Mouse (Mus musculus): ENCODE measurements around the gene Olfr267. TPM values are rescaled to one million over a fixed set of nuclear protein-coding genes. Genes with fewer than 3 reads are reported as not detected.

Olfr267 gene
- polyA plus RNA-seq, 1 experiment from 2014 or later, result not detected

Other genes with a start within 250 kb of the Olfr267 start
- gene Lpar1, start 233.8 kb downstream of the Olfr267 start, polyA plus RNA-seq (2015; fragmentation: Nextera tagmentation; extraction: Ambion mirVana), result 20.9 and 23.8 TPM in 2 replicates
- gene Ecpas, start 125.0 kb upstream of the Olfr267 start, polyA plus RNA-seq (2015; fragmentation: Nextera tagmentation; extraction: Ambion mirVana), result 33.2 and 38.6 TPM in 2 replicates
- gene Zkscan16, start 155.9 kb upstream of the Olfr267 start, polyA plus RNA-seq (2015; fragmentation: Nextera tagmentation; extraction: Ambion mirVana), result 3.0 and 3.3 TPM in 2 replicates
- 3.7 and 3.9 TPM in 2 replicates for gene Ptgr1, start 199.4 kb upstream of the Olfr267 start, polyA plus RNA-seq (2015; fragmentation: Nextera tagmentation; extraction: Ambion mirVana)
- 5.2 and 5.5 TPM in 2 replicates for gene Dnajc25, start 207.3 kb upstream of the Olfr267 start, polyA plus RNA-seq (2015; fragmentation: Nextera tagmentation; extraction: Ambion mirVana)
- 6.4 and 7.6 TPM in 2 replicates for gene Gm20503, start 215.5 kb upstream of the Olfr267 start, polyA plus RNA-seq (2015; fragmentation: Nextera tagmentation; extraction: Ambion mirVana)
- 219 and 224 TPM in 2 replicates for gene Gng10, start 247.4 kb upstream of the Olfr267 start, polyA plus RNA-seq (2015; fragmentation: Nextera tagmentation; extraction: Ambion mirVana)

All from midbrain, embryonic 16.5 days (tissue).